In the genomic region with DNA sequence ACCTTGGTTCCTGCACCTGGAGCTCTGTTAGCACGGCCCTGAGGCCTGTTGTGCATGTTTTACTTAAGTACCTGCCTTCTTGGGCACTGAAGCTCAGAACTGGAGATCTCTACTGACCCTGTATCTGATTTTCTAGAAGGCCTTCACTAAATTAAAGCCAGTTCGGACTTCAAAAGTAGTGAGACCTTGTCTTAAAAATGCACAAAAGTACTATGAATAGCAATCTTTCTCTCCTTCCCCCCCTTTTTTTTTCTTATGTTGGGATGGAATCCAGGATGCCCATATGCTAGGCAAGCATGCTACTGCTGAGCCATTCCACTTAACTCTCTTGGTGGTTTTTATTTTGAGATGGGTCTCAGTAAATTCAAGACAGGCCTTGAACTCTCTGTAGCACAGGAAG, we compare ENCODE assay signal across 17 mouse cellular contexts. TPM values are rescaled to one million over a fixed set of nuclear protein-coding genes. Genes with fewer than 3 reads are reported as not detected.
A peak's percentile ranks its signal among the peaks of the same experiment; 100 is the strongest.
DNase-seq lines count a peak whose midpoint lies in the region; ATAC-seq and TF ChIP-seq lines count a peak whose summit lies in the region.
"Had no signal": no experiment of that assay in that cellular context is flagged by ENCODE, and none has a peak within 500 bp of the region (broad histone marks: within the 10 kb centered on the region; RNA-seq: fewer than 3 reads in every experiment).

No protein-coding gene starts in this region.

- TF ChIP-seq EP300 in liver, postnatal 0 days (IDR thresholded peaks at IDR 0.05; ENCODE audit: low read depth), result no peak

- DNase-seq in cerebellum, adult 2 months, result peak; percentile 48 to 64
- DNase-seq in cerebellum, postnatal 36 days, result no peak
- no peak for DNase-seq in heart, adult 8-10 months (ENCODE audit: low spot score)
- no peak for DNase-seq in liver, adult 2 months (ENCODE audit: extremely low read depth, low read depth, low spot score)
- DNase-seq in liver, postnatal 0 days, result no peak
- peak; percentile 60 for DNase-seq in forebrain, postnatal 0 days
- DNase-seq in ovary, postnatal 14 days (ENCODE audit: low spot score), result no peak
- DNase-seq: gastrocnemius, postnatal 14 days; thymus, postnatal 4 days had no signal

- peaks cover 79% of the 10 kb centered on the region for H3K4me1 ChIP-seq in cerebellum, adult 2 months (ENCODE audit: control insufficient read depth, insufficient read depth, low read length)
- peaks cover 99% of the 10 kb centered on the region for H3K4me1 ChIP-seq in heart, embryonic 13.5 days
- peaks cover 50% of the 10 kb centered on the region for H3K4me1 ChIP-seq in liver, adult 2 months (ENCODE audit: control insufficient read depth, insufficient read depth, low read length)
- H3K4me1 ChIP-seq in liver, postnatal 0 days (ENCODE audit: insufficient read depth), result peaks cover 54% of the 10 kb centered on the region
- H3K4me1 ChIP-seq in forebrain, postnatal 0 days (ENCODE audit: insufficient read depth), result peaks cover 25% of the 10 kb centered on the region

- no peak overlapping the region for H3K4me3 ChIP-seq in cerebellum, adult 2 months (replicated peaks; ENCODE audit: insufficient read depth, low read depth, low read length)
- no peak overlapping the region for H3K4me3 ChIP-seq in heart, embryonic 13.5 days
- no peak overlapping the region for H3K4me3 ChIP-seq in liver, adult 2 months (ENCODE audit: insufficient read depth, low read depth, low read length)
- H3K4me3 ChIP-seq in liver, postnatal 0 days (ENCODE audit: low read depth, low read length), result no peak overlapping the region
- H3K4me3 ChIP-seq in forebrain, postnatal 0 days (ENCODE audit: low read depth, low read length), result no peak overlapping the region
- H3K4me3 ChIP-seq: heart, embryonic 10.5 days; kidney, embryonic 15.5 days had no signal

- H3K9ac ChIP-seq in heart, embryonic 13.5 days, result peak overlapping the region; percentile 42; the same call in 1 of the 2 replicates
- H3K9ac ChIP-seq in liver, adult 2 months (ENCODE audit: low read depth, low read length), result no peak overlapping the region
- no peak overlapping the region for H3K9ac ChIP-seq in liver, postnatal 0 days (replicated peaks)
- H3K9ac ChIP-seq in forebrain, postnatal 0 days, result no peak overlapping the region
- H3K9ac ChIP-seq: kidney, embryonic 15.5 days had no signal

- no peaks in the 10 kb centered on the region for H3K27me3 ChIP-seq in cerebellum, adult 2 months (ENCODE audit: control insufficient read depth, insufficient read depth, low read length)
- no peaks in the 10 kb centered on the region for H3K27me3 ChIP-seq in heart, embryonic 13.5 days (replicated peaks)
- H3K27me3 ChIP-seq in liver, adult 2 months (ENCODE audit: control insufficient read depth, insufficient read depth, low read length), result no peaks in the 10 kb centered on the region
- no peaks in the 10 kb centered on the region for H3K27me3 ChIP-seq in liver, postnatal 0 days (ENCODE audit: insufficient read depth, low read length)
- H3K27me3 ChIP-seq in forebrain, postnatal 0 days (ENCODE audit: insufficient read depth, low read length), result no peaks in the 10 kb centered on the region
- H3K27me3 ChIP-seq: kidney, embryonic 15.5 days had no signal

- TF ChIP-seq CTCF in cerebellum, adult 2 months (IDR thresholded peaks at IDR 0.05; ENCODE audit: borderline replicate concordance, insufficient read depth, low read depth, low read length), result no peak
- TF ChIP-seq CTCF in liver, adult 2 months (IDR thresholded peaks at IDR 0.05; ENCODE audit: low read depth, low read length), result no peak
- TF ChIP-seq CTCF in liver, postnatal 0 days (IDR thresholded peaks at IDR 0.05; ENCODE audit: low read depth), result no peak
- no peak for TF ChIP-seq CTCF in forebrain, postnatal 0 days (IDR thresholded peaks at IDR 0.05; ENCODE audit: low read depth)

- 17% methylated on average over 2 of the region's 2 CpGs for WGBS in cerebellum, adult 2 months
- WGBS in heart, embryonic 13.5 days, result 72% methylated on average over 2 of the region's 2 CpGs
- 84% methylated on average over 2 of the region's 2 CpGs for WGBS in liver, adult 2 months
- 86% methylated on average over 2 of the region's 2 CpGs for WGBS in liver, postnatal 0 days (ENCODE audit: insufficient replicate concordance)
- WGBS in forebrain, postnatal 0 days, result 57% methylated on average over 2 of the region's 2 CpGs

- peak overlapping the region; percentile 98 for H3K27ac ChIP-seq in cerebellum, adult 2 months (ENCODE audit: insufficient read depth, low read length)
- no peak overlapping the region for H3K27ac ChIP-seq in heart, embryonic 13.5 days (replicated peaks)
- H3K27ac ChIP-seq in liver, adult 2 months (replicated peaks; ENCODE audit: insufficient read depth, low read depth, low read length), result peak overlapping the region; percentile 73
- no peak overlapping the region for H3K27ac ChIP-seq in liver, postnatal 0 days (ENCODE audit: low read depth)
- H3K27ac ChIP-seq in forebrain, postnatal 0 days (ENCODE audit: low read depth, low read length), result peak overlapping the region; percentile 76
- H3K27ac ChIP-seq: stomach, postnatal 0 days had no signal

- TF ChIP-seq POLR2A in cerebellum, adult 2 months (IDR thresholded peaks at IDR 0.05; ENCODE audit: borderline replicate concordance, insufficient read depth, low read length), result no peak
- no peak for TF ChIP-seq POLR2A in liver, adult 2 months (IDR thresholded peaks at IDR 0.05; ENCODE audit: extremely low read depth, insufficient read depth, low read length)

- peaks cover 64% of the 10 kb centered on the region for H3K79me2 ChIP-seq in liver, adult 2 months (ENCODE audit: control insufficient read depth, insufficient read depth, low read length)

- H3K4me2 ChIP-seq in heart, embryonic 13.5 days, result no peak overlapping the region
- no peak overlapping the region for H3K4me2 ChIP-seq in liver, postnatal 0 days (ENCODE audit: low read depth, low read length)
- H3K4me2 ChIP-seq in forebrain, postnatal 0 days (ENCODE audit: low read depth), result no peak overlapping the region
- H3K4me2 ChIP-seq: kidney, embryonic 15.5 days had no signal

- no peak for ATAC-seq in heart, embryonic 13.5 days (ENCODE audit: extremely low read depth, insufficient number of reproducible peaks, low FRiP score, low TSS enrichment)
- no peak for ATAC-seq in liver, postnatal 0 days
- 0 out of 2 replicates have a peak, but pooled peaks have one; percentile 14 for ATAC-seq in forebrain, postnatal 0 days

- no peaks in the 10 kb centered on the region for H3K9me3 ChIP-seq in heart, embryonic 13.5 days
- no peaks in the 10 kb centered on the region for H3K9me3 ChIP-seq in liver, postnatal 0 days (ENCODE audit: low read length)
- H3K9me3 ChIP-seq in forebrain, postnatal 0 days (ENCODE audit: low read length), result no peaks in the 10 kb centered on the region
- H3K9me3 ChIP-seq: heart, embryonic 10.5 days; kidney, embryonic 15.5 days had no signal

- no peaks in the 10 kb centered on the region for H3K36me3 ChIP-seq in heart, embryonic 13.5 days
- no peaks in the 10 kb centered on the region for H3K36me3 ChIP-seq in liver, adult 2 months (ENCODE audit: control insufficient read depth, insufficient read depth, low read length)
- no peaks in the 10 kb centered on the region for H3K36me3 ChIP-seq in liver, postnatal 0 days (replicated peaks; ENCODE audit: insufficient read depth, low read length)
- H3K36me3 ChIP-seq in forebrain, postnatal 0 days (ENCODE audit: insufficient read depth), result no peaks in the 10 kb centered on the region
- H3K36me3 ChIP-seq: heart, embryonic 10.5 days had no signal

RNA-seq across cellular contexts. Expression of a gene that starts 10.8 kb away (rescaled TPM):
- 106 and 119 TPM in 2 replicates for polyA plus RNA-seq in cerebellum, adult 2 months (2012; rRNA removed)
- polyA plus RNA-seq in heart, embryonic 13.5 days (2015; fragmentation: Nextera tagmentation; extraction: Ambion mirVana), result 72.7 and 73.4 TPM in 2 replicates
- 100 to 1,000 TPM; 169 to 227 (median 202) TPM for total RNA-seq in heart, adult 8-10 months (2022)
- total RNA-seq in liver, adult 2 months (2014; rRNA removed), result 57.1 and 65.5 TPM in 2 replicates
- polyA plus RNA-seq in liver, adult 2 months (2012; rRNA removed), result 78.1 and 81.3 TPM in 2 replicates
- polyA plus RNA-seq in liver, postnatal 0 days (2015; fragmentation: Nextera tagmentation; extraction: Ambion mirVana), result 24.0 and 25.5 TPM in 2 replicates
- total RNA-seq in forebrain, postnatal 0 days (2014; rRNA removed), result 61.1 and 64.2 TPM in 2 replicates
- 53.7 and 53.9 TPM in 2 replicates for polyA plus RNA-seq in forebrain, postnatal 0 days (2015; fragmentation: Nextera tagmentation; extraction: Ambion mirVana)

RNA-seq across cellular contexts. Expression of a gene that starts 49.1 kb away (rescaled TPM):
- 45.7 and 46.2 TPM in 2 replicates for polyA plus RNA-seq in cerebellum, adult 2 months (2012; rRNA removed)
- 30.6 and 34.5 TPM in 2 replicates for polyA plus RNA-seq in heart, embryonic 13.5 days (2015; fragmentation: Nextera tagmentation; extraction: Ambion mirVana)
- 10 to 100 TPM; 67.6 to 72.3 (median 70.8) TPM for total RNA-seq in heart, adult 8-10 months (2022)
- total RNA-seq in liver, adult 2 months (2014; rRNA removed), result 1.2 and 2.7 TPM in 2 replicates
- 8.5 and 9.0 TPM in 2 replicates for polyA plus RNA-seq in liver, adult 2 months (2012; rRNA removed)
- 8.6 and 9.0 TPM in 2 replicates for polyA plus RNA-seq in liver, postnatal 0 days (2015; fragmentation: Nextera tagmentation; extraction: Ambion mirVana)
- total RNA-seq in forebrain, postnatal 0 days (2014; rRNA removed), result 7.5 and 8.7 TPM in 2 replicates
- polyA plus RNA-seq in forebrain, postnatal 0 days (2015; fragmentation: Nextera tagmentation; extraction: Ambion mirVana), result 26.3 and 28.1 TPM in 2 replicates

RNA-seq across cellular contexts. Expression of a gene that starts 49.1 kb away (rescaled TPM):
- 220 and 242 TPM in 2 replicates for polyA plus RNA-seq in cerebellum, adult 2 months (2012; rRNA removed)
- polyA plus RNA-seq in heart, embryonic 13.5 days (2015; fragmentation: Nextera tagmentation; extraction: Ambion mirVana), result 62.5 and 65.9 TPM in 2 replicates
- 10 to 100 TPM; 26.8 to 33.5 (median 30.5) TPM for total RNA-seq in heart, adult 8-10 months (2022)
- 8.3 and 12.4 TPM in 2 replicates for total RNA-seq in liver, adult 2 months (2014; rRNA removed)
- polyA plus RNA-seq in liver, adult 2 months (2012; rRNA removed), result 33.0 and 37.4 TPM in 2 replicates
- 46.5 and 49.3 TPM in 2 replicates for polyA plus RNA-seq in liver, postnatal 0 days (2015; fragmentation: Nextera tagmentation; extraction: Ambion mirVana)
- total RNA-seq in forebrain, postnatal 0 days (2014; rRNA removed), result 144 and 219 TPM in 2 replicates
- 205 and 246 TPM in 2 replicates for polyA plus RNA-seq in forebrain, postnatal 0 days (2015; fragmentation: Nextera tagmentation; extraction: Ambion mirVana)

RNA-seq across cellular contexts. Expression of a gene that starts 51.6 kb away (rescaled TPM):
- 62.2 and 67.5 TPM in 2 replicates for polyA plus RNA-seq in cerebellum, adult 2 months (2012; rRNA removed)
- polyA plus RNA-seq in heart, embryonic 13.5 days (2015; fragmentation: Nextera tagmentation; extraction: Ambion mirVana), result 0.25 TPM in 1 of 2 replicates, not detected in the other
- not detected for total RNA-seq in heart, adult 8-10 months (2022)
- total RNA-seq in liver, adult 2 months (2014; rRNA removed), result not detected in 2 replicates
- polyA plus RNA-seq in liver, adult 2 months (2012; rRNA removed), result not detected in 2 replicates
- not detected in 2 replicates for polyA plus RNA-seq in liver, postnatal 0 days (2015; fragmentation: Nextera tagmentation; extraction: Ambion mirVana)
- 95.8 and 111 TPM in 2 replicates for total RNA-seq in forebrain, postnatal 0 days (2014; rRNA removed)
- 116 and 118 TPM in 2 replicates for polyA plus RNA-seq in forebrain, postnatal 0 days (2015; fragmentation: Nextera tagmentation; extraction: Ambion mirVana)
- total RNA-seq: adrenal gland, adult 18-20 months; gastrocnemius, postnatal 14 days; megakaryocyte-erythroid progenitor cell, adult 5-6 weeks had no signal
- polyA plus RNA-seq: heart, embryonic 10.5 days; liver, embryonic 16.5 days; spleen, adult 2 months had no signal

Comparison
In these comparisons a context has a peak if more than half of its experiments do, and no peak if none do; other contexts are left out.
1. DNase-seq: peak in cerebellum, adult 2 months (2 of 2) and forebrain, postnatal 0 days (single experiment); none in cerebellum, postnatal 36 days (0 of 2), heart, adult 8-10 months (single experiment), liver, adult 2 months (single experiment), liver, postnatal 0 days (single experiment) and ovary, postnatal 14 days (single experiment).
2. H3K27ac ChIP-seq: peak in cerebellum, adult 2 months (single experiment), liver, adult 2 months (single experiment) and forebrain, postnatal 0 days (single experiment); none in heart, embryonic 13.5 days (single experiment) and liver, postnatal 0 days (single experiment).